Mouse (Mus musculus) thymus, adult 2 months (tissue): ENCODE data around the gene Gps1. TPM values are rescaled to one million over a fixed set of nuclear protein-coding genes. Genes with fewer than 3 reads are reported as not detected.
"Not testable (repeated sequence)": the region's sequence is repeated elsewhere in the genome, so short reads cannot be mapped to it uniquely, and the experiment has no call there.

Experiments used
- DNase-seq: peaks from one replicate; pipeline ENCODE4 v3.0.0; 2021
- H3K27ac ChIP-seq: fragments of 200-500 bp; 2 replicates; pipeline ENCODE4 v1.5.1; 2012; ENCODE audit warnings: low read length, control low read depth; ENCODE audit not compliant: control insufficient read depth, insufficient read depth
- H3K27me3 ChIP-seq: fragments of 200-500 bp; 2 replicates; pipeline ENCODE4 v1.6.1; 2012; ENCODE audit warnings: mild to moderate bottlenecking, low read length, moderate library complexity, mixed read lengths; ENCODE audit not compliant: control insufficient read depth, insufficient read depth
- H3K36me3 ChIP-seq: fragments of 200-500 bp; 2 replicates; pipeline ENCODE4 v1.6.1; 2012; ENCODE audit warnings: mild to moderate bottlenecking, low read length, moderate library complexity; ENCODE audit not compliant: control insufficient read depth, insufficient read depth
- H3K4me1 ChIP-seq: fragments of 200-500 bp; replicated peaks from 2 replicates; pipeline ENCODE4 v1.6.1; 2012; ENCODE audit warnings: low read length; ENCODE audit not compliant: control insufficient read depth, insufficient read depth
- H3K4me3 ChIP-seq: fragments of 200-500 bp; 2 replicates; pipeline ENCODE4 v1.5.1; 2012; ENCODE audit warnings: mild to moderate bottlenecking, low read length, control low read depth, moderate library complexity; ENCODE audit not compliant: control insufficient read depth, insufficient read depth
- CTCF ChIP-seq: fragments of 200-500 bp; IDR thresholded peaks from 2 replicates; pipeline ENCODE4 v1.5.1; 2012; ENCODE audit warnings: mild to moderate bottlenecking, control low read depth, low read length, moderate library complexity, borderline replicate concordance; ENCODE audit not compliant: control insufficient read depth, poor library complexity, insufficient read depth; ENCODE audit errors: extremely low read depth
- POLR2A ChIP-seq: fragments of 200-500 bp; IDR thresholded peaks from 2 replicates; pipeline ENCODE4 v1.6.1; 2012; ENCODE audit warnings: mild to moderate bottlenecking, low read length, control low read depth, moderate library complexity; ENCODE audit not compliant: control insufficient read depth, poor library complexity, insufficient read depth; ENCODE audit errors: extremely low read depth
- WGBS: fragments of 180-500 bp; shearing (Covaris S2); methylation state at CpG from one replicate; pipeline ENCODE4 v1.1.7; 2018; 5-methylcytosine and 5-hydroxymethylcytosine counted together
- polyA plus RNA-seq: library from polyadenylated mRNA; depleted of rRNA; stranded (reverse); fragments of >200 nt; gene quantifications from 2 replicates; pipeline ENCODE4 v1.2.3, GENCODE M21; 2012

Gps1 gene
- polyA plus RNA-seq, 1 experiment, result 193 TPM

DNA sequence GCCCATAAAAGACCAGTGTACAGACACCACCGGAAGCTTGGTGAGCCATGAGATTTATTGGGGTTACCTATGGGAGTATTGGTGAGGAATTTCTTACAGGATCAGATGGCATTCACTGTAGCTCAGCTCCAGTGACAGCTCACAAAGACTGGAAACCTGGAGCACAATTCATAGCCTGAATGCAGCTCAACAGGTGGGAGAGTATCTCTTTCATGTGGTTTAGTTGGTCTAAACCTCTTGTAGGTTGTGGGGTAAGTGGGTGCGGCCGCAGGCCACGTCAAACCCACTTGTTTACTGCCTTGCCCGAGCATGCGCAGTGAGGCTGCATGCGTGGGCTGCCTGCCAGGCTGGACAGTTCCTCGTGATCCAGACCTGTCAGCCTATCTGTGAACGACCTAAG, 23.8 kb upstream of the Gps1 start:
- WGBS, result 59% methylated on average over 9 of the region's 9 CpGs
- no peak for DNase-seq
- Histone ChIP-seq H3K27me3 (no peaks in the 10 kb centered on the region), H3K4me1 (no peaks in the 10 kb centered on the region), H3K27ac (no peak overlapping the region), H3K4me3 (no peak overlapping the region), H3K36me3 (no peaks in the 10 kb centered on the region)
- TF ChIP-seq POLR2A (no peak), CTCF (no peak)

DNA sequence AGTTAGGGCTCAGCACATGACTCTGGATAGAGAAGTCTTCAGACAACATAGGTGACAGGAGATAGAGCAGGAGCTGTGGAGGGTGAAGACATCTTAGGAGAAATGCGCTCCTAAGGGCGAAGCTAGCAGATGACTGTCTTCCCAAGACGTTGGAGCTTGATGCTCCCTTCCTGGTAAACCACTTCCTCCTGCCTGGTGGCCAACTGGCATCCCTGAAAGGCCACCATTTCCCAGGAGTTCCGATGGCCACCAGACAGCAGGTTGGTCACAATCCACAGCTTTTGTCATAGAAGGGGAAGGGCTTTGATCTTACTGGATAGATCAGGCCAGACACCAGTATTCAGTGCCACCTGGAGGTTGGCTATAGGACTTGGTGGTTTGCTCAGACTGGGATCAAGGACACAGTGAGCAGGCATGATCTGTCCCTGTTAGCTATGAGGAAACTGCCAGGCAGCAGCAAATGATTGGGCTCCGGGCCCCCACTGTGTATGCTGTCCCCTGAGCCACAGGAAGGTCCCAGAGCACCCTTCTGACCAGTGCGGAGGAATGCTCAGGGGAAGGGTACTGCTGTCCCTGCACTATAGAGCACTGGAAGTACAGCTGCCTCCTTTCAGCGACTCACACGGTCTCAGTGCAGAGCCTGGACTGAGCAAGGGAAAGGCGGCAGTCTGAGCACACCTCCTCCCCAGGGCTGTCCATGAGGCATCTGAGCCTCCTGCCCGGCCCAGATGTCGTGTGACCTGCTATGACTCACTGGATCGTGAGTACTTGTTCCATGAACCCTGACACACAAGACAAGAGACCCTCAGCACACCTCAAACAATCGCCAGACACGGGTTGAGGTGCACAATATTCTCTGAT, 22.0 kb upstream of the Gps1 start:
- no peaks in the 10 kb centered on the region for H3K4me1 ChIP-seq
- WGBS, result 86% methylated on average over 14 of the region's 14 CpGs
- no peaks in the 10 kb centered on the region for H3K36me3 ChIP-seq
- no peak for DNase-seq
- no peaks in the 10 kb centered on the region for H3K27me3 ChIP-seq
- no peak overlapping the region for H3K27ac ChIP-seq
- no peak overlapping the region for H3K4me3 ChIP-seq
- TF ChIP-seq POLR2A, result no peak

DNA sequence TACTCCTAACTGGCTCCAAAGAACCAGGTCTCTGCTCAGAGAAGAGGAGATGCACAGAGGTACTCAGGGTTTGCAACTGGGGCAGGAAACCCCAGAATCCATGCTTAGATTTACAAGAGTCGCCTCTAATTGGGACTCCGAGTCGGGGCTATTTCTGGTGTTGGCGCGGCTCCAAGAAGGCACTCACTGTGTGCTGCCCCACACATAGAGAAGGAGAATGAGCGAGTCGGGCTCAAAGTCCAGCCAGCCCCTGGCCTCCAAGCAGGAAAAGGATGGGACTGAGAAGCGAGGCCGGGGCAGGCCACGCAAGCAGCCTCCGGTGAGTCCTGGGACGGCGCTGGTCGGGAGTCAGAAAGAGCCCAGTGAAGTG, 21.4 kb upstream of the Gps1 start, which contains the start of gene Hmga1b:
Gene Hmga1b, plus strand, starts transcription at position 123 of the 370 bp plus-strand sequence.
- H3K27me3 ChIP-seq, H3K4me1 ChIP-seq, H3K36me3 ChIP-seq, H3K27ac ChIP-seq, H3K4me3 ChIP-seq, DNase-seq: not testable (repeated sequence)
- 25% methylated on average over 14 of the region's 14 CpGs for WGBS

DNA sequence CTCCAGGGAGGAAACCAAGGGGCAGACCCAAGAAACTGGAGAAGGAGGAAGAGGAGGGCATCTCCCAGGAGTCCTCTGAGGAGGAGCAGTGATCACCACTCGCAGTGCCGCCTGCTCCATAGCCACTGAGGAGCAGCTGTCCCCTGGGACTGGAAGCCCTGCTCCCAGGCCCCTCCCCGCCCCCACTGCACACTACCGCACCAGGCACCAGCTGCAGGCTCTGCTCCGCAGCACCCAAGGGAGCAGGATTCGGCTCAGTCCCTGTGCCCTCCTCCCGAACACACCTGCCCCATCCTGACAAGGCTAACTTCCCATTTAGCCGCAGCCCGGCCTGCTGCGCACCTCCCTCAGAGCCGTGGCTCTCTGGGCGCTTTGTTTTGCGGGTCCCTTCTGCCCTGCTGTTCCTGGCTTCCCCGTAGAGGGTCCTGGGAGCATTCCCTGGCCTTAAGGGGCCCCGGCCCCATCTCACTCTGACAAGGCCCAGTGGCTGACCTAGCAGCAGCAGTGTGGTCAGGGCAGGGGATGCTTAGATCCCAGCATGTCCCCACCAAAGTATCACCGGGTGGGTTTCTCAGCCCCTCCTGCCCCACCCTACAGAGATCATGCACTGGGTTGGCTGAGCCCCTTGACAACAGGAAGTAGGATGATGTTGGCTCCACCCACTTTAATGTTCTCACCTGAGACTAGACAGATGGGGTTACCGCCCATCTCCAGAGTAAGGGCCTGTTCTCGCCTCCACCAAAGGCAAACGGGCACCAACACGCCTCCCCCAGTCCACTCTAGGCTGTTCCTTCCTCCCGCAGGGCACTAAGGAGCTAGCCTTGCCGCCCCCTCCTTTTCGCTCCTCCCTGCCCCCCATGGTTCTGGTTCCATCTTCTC, 20.7 kb upstream of the Gps1 start:
- not testable (repeated sequence) for H3K36me3 ChIP-seq, H3K4me3 ChIP-seq, H3K27ac ChIP-seq, H3K27me3 ChIP-seq, DNase-seq, H3K4me1 ChIP-seq
- WGBS, result 34% methylated on average over 9 of the region's 23 CpGs

DNA sequence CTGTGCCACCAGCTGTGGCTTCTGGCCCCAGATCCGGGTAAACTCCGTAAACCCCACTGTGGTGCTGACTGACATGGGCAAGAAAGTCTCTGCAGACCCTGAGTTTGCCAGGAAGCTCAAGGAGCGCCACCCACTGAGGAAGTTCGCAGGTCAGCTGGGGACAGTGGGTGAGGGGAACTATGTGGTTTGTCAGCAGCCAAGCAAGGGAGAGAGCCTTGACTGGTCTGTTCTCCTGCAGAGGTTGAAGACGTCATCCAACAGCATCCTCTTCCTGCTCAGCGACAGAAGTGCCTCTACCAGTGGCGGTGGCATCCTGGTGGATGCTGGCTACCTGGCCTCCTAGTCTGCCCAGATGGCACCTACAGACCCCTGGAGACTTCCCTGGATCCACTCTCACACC, 17.0 kb upstream of the Gps1 start:
- not testable (repeated sequence) for H3K27ac ChIP-seq, H3K4me1 ChIP-seq, DNase-seq, H3K27me3 ChIP-seq, H3K4me3 ChIP-seq, H3K36me3 ChIP-seq
- WGBS, result 0% methylated on average over 4 of the region's 7 CpGs

DNA sequence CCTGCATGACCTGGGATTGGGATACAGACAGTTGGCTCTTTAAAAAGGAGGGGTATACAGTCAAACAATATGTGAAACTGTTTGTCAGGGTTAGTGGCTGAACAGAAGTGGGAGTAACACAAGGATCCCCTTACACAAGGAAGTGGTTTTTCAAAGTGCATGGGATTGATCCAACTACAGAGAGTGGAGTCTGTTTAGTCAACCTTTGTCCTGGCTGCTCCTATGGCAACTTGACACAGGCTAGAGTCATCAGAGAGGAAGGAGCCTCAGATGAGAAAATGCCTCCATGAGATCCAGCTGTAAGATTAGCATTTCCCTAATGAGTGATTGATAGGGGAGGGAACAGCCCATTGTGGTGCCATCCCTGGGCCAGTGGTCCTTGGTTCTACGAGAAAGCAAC, 15.9 kb upstream of the Gps1 start:
- Histone ChIP-seq H3K36me3 (no peaks in the 10 kb centered on the region), H3K4me1 (no peaks in the 10 kb centered on the region; the same call in 1 of the 2 replicates), H3K27me3 (no peaks in the 10 kb centered on the region), H3K27ac (no peak overlapping the region), H3K4me3 (no peak overlapping the region)
- DNase-seq, result no peak
- TF ChIP-seq POLR2A (no peak), CTCF (no peak)
- 87% methylated on average over 1 of the region's 1 CpGs for WGBS

DNA sequence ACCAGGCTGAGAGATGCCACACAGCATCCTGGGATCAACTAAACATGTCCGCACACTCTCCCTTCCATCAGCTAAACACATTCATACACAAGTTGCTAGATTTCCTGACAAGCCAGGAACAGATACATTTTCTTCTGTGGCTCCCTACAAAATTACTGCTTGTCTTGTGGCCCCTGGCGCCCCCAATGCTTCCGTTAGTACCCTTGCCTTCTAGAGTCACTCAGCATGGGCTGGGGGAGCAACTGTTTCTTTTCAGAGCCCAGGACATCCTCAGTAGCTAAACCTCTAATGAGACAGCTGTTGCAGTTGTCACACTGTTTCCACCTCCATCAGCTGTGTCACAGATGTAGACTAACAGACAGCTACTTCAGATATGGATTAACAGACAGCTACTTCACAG, 11.3 kb upstream of the Gps1 start:
- Histone ChIP-seq H3K27ac (no peak overlapping the region), H3K27me3 (no peaks in the 10 kb centered on the region), H3K36me3 (no peaks in the 10 kb centered on the region), H3K4me3 (no peak overlapping the region), H3K4me1 (no peaks in the 10 kb centered on the region)
- DNase-seq, result no peak
- 95% methylated on average over 3 of the region's 3 CpGs for WGBS
- TF ChIP-seq CTCF (no peak), POLR2A (no peak)
